In the genomic region with DNA sequence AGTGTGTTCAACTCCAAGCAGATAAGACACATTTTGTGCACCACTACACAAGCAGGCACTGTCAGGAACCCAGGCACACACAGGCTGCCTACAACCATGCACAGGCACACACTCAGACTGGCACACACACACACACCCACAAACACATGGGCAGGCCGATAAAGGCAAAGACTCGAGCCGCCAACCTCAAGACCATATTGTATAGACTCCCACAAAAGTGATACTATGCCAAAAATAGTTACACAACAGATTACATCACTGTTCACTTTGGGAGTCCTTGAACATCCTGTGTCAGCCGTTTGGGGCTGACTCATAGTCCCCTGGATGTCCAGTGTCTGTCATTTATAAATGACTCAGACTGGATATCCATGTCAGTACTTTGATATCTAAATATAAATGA, we compare ENCODE assay signal across 12 mouse cellular contexts.
DNase-seq lines count a peak whose midpoint lies in the region; ATAC-seq lines count a peak whose summit lies in the region.
"Had no signal": no experiment of that assay in that cellular context is flagged by ENCODE, and none has a peak within 500 bp of the region (broad histone marks: within the 10 kb centered on the region; RNA-seq: fewer than 3 reads in every experiment).

No protein-coding gene starts in this region.

- H3K9me3 ChIP-seq in heart, embryonic 15.5 days (replicated peaks): no peaks in the 10 kb centered on the region
- H3K9me3 ChIP-seq: forebrain, embryonic 13.5 days; neural tube, embryonic 13.5 days had no signal

- H3K9ac ChIP-seq in heart, embryonic 15.5 days: no peak overlapping the region
- H3K9ac ChIP-seq: forebrain, embryonic 13.5 days; lung, embryonic 14.5 days; neural tube, embryonic 13.5 days had no signal

- no peak overlapping the region for H3K4me2 ChIP-seq in heart, embryonic 15.5 days
- H3K4me2 ChIP-seq: forebrain, embryonic 13.5 days; lung, embryonic 14.5 days; neural tube, embryonic 13.5 days had no signal

- no peaks in the 10 kb centered on the region for H3K27me3 ChIP-seq in heart, embryonic 15.5 days
- H3K27me3 ChIP-seq: forebrain, embryonic 13.5 days; neural tube, embryonic 13.5 days had no signal

- H3K36me3 ChIP-seq in heart, embryonic 15.5 days: no peaks in the 10 kb centered on the region
- H3K36me3 ChIP-seq: neural tube, embryonic 13.5 days had no signal

- DNase-seq in heart, adult 18-20 months: peak; percentile 42 to 55
- no peak for DNase-seq in heart, postnatal 25 days (ENCODE audit: low spot score)
- peak; percentile 6 for DNase-seq in adipocyte (ENCODE audit: low spot score)
- DNase-seq in ovary, postnatal 10 days (ENCODE audit: low spot score): no peak
- no peak for DNase-seq in T-cell, adult 2 months (ENCODE audit: low spot score)
- DNase-seq: lung, embryonic 14.5 days had no signal

- H3K4me1 ChIP-seq in heart, embryonic 15.5 days (replicated peaks): peaks cover 12% of the 10 kb centered on the region
- H3K4me1 ChIP-seq: forebrain, embryonic 13.5 days; neural tube, embryonic 13.5 days had no signal

- peak overlapping the region; percentile 28; the same call in 1 of the 2 replicates for H3K27ac ChIP-seq in heart, embryonic 15.5 days
- H3K27ac ChIP-seq: forebrain, embryonic 13.5 days; neural tube, embryonic 13.5 days had no signal

- no peak overlapping the region for H3K4me3 ChIP-seq in heart, embryonic 15.5 days
- H3K4me3 ChIP-seq: forebrain, embryonic 13.5 days; neural tube, embryonic 13.5 days had no signal

- peak; percentile 59 for ATAC-seq in heart, embryonic 15.5 days (replicated peaks; ENCODE audit: insufficient number of reproducible peaks, insufficient read depth, low FRiP score, low read depth)
- 0 out of 2 replicates have a peak, but pooled peaks have one; percentile 50 for ATAC-seq in megakaryocyte-erythroid progenitor cell, adult 5-6 weeks (replicated peaks; ENCODE audit: low FRiP score, low TSS enrichment, poor library complexity, severe bottlenecking)
- ATAC-seq in monocyte, adult 5-6 weeks (replicated peaks; ENCODE audit: insufficient number of reproducible peaks, low FRiP score, low TSS enrichment, poor library complexity, severe bottlenecking): no peak
- ATAC-seq: forebrain, embryonic 13.5 days; inflammation-experienced regulatory T-cells, adult 6 months had no signal

- intact Hi-C loops in heart, postnatal 25 days (cut with DNase I): no loop called here

- WGBS in heart, embryonic 15.5 days: 15% methylated on average over 4 of the region's 4 CpGs

Comparison
In these comparisons a context has a peak if more than half of its experiments do, and no peak if none do; other contexts are left out.
1. DNase-seq: peak in heart, adult 18-20 months (2 of 2) and adipocyte (single experiment); none in heart, postnatal 25 days (single experiment), ovary, postnatal 10 days (single experiment) and T-cell, adult 2 months (single experiment).